Mouse (Mus musculus): ENCODE measurements around the gene Igfn1.
A peak's percentile ranks its signal among the peaks of the same experiment; 100 is the strongest.

Igfn1 gene

GRCm38 (mm10) chr1:135941259-135942006, 64.7 kb downstream of the Igfn1 start:
- ATAC-seq (ENCODE audit: insufficient number of reproducible peaks, low FRiP score, low TSS enrichment): no peak

DNA sequence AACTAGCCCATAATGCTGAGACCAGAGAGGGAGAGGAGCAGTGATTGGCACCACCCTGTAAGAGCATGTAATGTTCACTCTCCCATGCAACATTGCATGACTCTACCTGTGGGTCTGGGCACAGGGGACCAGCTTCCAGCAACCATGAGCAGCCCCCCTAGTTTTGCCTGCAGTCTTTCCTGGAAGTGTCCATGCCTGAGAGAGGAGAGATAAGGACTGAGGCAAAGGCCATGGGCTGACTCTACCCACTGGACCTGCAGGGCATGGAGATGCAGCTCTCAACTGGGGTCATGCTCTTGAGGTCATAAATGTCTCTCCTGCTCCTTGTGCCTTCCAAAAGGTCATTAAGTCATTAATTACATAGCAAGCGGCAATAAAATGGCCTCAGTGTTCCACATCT, 70.1 kb downstream of the Igfn1 start:
- no peak for ATAC-seq (ENCODE audit: insufficient number of reproducible peaks, low FRiP score, low TSS enrichment)

GRCm38 (mm10) chr1:135933704-135934293, 72.3 kb downstream of the Igfn1 start:
- no peak for ATAC-seq (ENCODE audit: insufficient number of reproducible peaks, low FRiP score, low TSS enrichment)

DNA sequence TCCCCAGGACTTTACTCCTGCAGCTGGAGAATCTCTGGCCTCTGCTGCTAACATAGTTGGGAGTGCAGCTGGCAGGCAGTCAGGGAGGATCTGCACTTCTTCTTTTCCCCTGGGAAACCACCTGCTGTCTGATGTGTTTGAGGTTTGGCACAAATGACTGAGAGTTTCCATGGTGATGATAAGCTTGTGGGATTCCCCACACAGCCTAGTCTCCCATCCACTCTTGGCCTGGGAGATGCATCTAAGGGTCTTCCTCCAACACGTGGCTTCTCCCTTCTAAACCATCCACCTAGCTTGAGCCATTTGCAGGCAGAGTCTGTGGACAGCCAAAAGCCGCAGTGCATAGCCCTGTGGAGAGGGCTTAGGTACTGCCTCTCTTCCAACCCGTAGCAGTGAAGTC, 76.3 kb downstream of the Igfn1 start:
- no peak for ATAC-seq (ENCODE audit: insufficient number of reproducible peaks, low FRiP score, low TSS enrichment)

DNA sequence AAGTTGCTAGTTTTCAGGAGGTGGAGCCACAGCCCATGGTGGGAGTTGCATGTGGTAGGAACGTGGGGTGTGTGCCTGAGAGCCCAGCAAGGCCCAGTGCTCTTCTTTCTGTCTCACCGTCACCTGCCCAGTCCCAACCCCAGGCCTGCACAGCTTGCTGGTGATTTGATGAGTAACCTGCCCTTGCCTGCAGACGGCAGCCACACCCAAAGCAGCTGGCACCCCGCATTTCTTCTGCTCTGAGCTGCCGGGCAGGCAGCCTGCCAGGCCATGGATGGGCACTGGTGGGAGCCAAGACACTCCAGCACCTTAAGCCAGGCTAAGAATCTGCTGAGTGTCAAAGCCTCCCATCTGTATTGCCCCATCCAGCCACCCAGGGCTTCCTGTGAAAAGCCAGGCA, 80.3 kb downstream of the Igfn1 start:
- ATAC-seq (ENCODE audit: insufficient number of reproducible peaks, low FRiP score, low TSS enrichment): no peak

DNA sequence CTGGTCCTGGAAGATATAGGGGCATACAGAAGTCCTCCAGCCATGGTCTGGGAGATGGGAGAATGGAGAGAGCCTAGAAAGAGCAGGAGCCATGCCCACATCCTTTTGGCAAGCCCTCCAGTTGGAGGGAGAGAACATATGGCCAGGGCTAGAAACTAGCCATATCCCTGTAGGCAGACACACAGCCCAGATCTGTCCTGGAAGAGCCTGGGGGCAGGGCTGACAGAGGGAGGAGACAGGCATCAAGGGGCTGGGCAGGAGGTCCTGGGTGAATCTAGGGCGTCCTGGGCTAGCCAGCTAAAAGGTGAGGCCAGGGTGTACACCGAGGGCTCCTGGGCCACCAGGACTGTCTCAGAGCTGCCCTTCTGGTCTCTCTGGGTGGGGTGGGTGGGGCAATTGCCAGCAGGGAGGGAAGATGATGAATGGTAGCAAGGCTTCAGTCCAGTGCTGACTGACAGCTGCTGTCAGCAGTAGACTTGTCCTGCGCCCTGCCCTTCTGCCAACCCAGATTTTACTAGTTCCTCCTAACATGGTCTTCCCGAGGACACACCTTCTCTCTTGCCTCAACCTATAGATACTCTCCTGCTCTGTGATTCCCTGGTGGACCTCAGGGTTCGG, 81.7 kb downstream of the Igfn1 start:
- peak; percentile 85 for ATAC-seq (ENCODE audit: insufficient number of reproducible peaks, low FRiP score, low TSS enrichment)

DNA sequence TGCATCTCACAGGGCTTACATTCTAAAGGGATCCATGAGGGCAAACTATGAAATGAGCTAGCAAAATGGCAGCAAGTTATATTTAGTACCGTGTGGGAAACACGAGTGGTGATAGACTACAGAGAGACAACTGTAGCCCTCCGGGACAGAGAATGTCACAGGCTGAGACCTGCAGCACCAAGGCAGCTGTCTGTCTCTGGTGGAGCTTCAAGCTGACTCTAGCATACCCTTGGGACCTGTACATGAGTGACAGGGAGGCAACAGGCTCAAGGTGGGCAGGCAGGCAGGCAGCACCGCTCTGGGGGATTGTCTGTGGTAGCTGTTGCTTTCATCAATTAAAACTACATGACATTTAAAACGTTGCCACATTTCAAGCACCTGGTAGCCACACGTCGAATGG, 82.9 kb downstream of the Igfn1 start:
- ATAC-seq (ENCODE audit: insufficient number of reproducible peaks, low FRiP score, low TSS enrichment): no peak

- ATAC-seq (ENCODE audit: insufficient number of reproducible peaks, low FRiP score, low TSS enrichment): no peak
These were observed 87.3 kb downstream of the Igfn1 start, which contains the start of gene Pkp1 for GRCm38 (mm10) chr1:135918644-135919407. Gene Pkp1 (minus strand): TSS chr1:135919207.

DNA sequence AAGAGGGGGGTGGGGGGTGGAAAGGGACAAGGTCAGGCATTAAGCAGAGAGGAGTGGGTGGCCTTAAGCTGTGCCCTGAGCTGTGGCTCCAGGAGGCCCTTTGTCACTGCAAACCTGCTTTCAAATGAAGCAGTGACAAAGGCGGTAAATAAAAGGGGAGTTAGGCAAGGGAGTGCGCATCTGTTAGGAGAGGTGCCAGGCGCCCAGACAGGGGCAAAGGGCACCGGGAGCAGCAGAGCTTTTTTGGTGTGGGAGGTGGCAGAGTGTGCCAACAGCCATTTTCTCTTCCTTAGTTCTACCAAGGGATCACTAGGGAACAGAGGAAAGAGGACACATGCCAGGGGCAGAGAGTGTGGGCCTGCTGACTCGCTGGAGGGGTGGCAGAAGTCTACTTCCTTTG, 88.9 kb downstream of the Igfn1 start:
- ATAC-seq (ENCODE audit: insufficient number of reproducible peaks, low FRiP score, low TSS enrichment): no peak

DNA sequence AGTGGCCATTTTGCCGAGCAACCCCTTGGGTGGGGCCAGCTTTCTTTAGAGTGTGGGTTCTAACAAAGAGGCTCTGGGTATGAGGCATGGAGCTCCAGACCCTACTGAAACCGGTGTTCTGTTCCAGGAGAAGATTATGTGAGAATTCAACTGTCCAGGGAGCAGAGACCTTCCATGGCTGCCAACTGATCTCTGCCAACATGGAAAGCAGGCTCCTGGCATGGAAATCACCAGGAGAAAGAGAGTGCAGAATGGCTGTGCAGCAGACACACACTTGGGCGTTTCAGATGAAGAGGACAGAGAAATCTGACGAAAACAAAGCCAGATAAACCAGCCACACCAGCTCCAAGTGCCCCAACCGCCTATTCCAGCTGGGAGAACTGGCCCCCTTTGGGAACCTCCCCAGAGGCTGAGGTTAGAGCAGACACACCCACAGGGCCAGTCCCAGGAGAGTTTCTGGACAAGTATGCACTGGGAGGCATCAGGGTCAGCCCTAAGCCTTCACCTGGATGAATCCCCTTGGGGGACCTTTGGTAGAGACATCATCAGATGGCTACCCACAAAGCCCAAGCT, 89.6 kb downstream of the Igfn1 start:
- 0 out of 2 replicates have a peak, but pooled peaks have one; percentile 34 for ATAC-seq (ENCODE audit: insufficient number of reproducible peaks, low FRiP score, low TSS enrichment)

GRCm38 (mm10) chr1:135913657-135914056, 92.5 kb downstream of the Igfn1 start:
- no peak for ATAC-seq (ENCODE audit: insufficient number of reproducible peaks, low FRiP score, low TSS enrichment)

GRCm38 (mm10) chr1:135909381-135909780, 96.8 kb downstream of the Igfn1 start:
- ATAC-seq (ENCODE audit: insufficient number of reproducible peaks, low FRiP score, low TSS enrichment): no peak

- ATAC-seq (ENCODE audit: insufficient number of reproducible peaks, low FRiP score, low TSS enrichment): no peak
These were observed 99.4 kb downstream of the Igfn1 start for GRCm38 (mm10) chr1:135906736-135907135.
